Mouse (Mus musculus): ENCODE measurements around the gene Spata13.

- TF ChIP-seq GATA1 (IDR thresholded peaks at IDR 0.05; ENCODE audit: borderline replicate concordance, low read length) (no peak), CTCF (IDR thresholded peaks at IDR 0.05; ENCODE audit: low read depth, low read length) (no peak), TAL1 (conservative IDR thresholded peaks at IDR 0.05; ENCODE audit: low read depth, low read length) (no peak), POLR2AphosphoS5 (IDR thresholded peaks at IDR 0.05; ENCODE audit: insufficient replicate concordance, low read depth, low read length) (no peak)
These were observed 98.3 kb downstream of the Spata13 start for GRCm38 (mm10) chr14:60732081-60732480.
